Mouse (Mus musculus): ENCODE results near the gene Scamp4.
"Not testable (repeated sequence)": the region's sequence is repeated elsewhere in the genome, so short reads cannot be mapped to it uniquely, and the experiment has no call there.

The Scamp4 gene

DNA sequence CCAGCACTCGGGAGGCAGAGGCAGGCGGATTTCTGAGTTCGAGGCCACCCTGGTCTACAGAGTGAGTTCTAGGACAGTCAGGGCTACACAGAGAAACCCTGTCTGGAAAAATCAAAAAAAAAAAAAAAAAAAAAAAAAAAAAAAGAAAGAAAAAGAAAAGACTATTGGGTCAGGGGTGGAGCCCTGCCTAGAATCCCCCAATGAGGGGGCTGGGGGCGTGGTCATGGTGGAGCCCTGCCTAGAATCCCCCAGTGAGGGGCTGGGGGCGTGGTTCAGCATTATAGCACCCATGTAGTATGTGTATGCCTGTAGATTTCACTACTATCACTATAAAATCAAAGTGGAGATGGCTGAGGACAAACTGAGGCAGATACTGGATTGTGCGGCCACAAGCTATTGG is 47.2 kb downstream of the Scamp4 start:
- not testable (repeated sequence) for DNase-seq (ENCODE audit: extremely low spot score, low read depth, low spot score)

GRCm38 (mm10) chr10:80650392-80650791 is 47.7 kb downstream of the Scamp4 start:
- no peak for DNase-seq (ENCODE audit: extremely low spot score, low read depth, low spot score)

DNA sequence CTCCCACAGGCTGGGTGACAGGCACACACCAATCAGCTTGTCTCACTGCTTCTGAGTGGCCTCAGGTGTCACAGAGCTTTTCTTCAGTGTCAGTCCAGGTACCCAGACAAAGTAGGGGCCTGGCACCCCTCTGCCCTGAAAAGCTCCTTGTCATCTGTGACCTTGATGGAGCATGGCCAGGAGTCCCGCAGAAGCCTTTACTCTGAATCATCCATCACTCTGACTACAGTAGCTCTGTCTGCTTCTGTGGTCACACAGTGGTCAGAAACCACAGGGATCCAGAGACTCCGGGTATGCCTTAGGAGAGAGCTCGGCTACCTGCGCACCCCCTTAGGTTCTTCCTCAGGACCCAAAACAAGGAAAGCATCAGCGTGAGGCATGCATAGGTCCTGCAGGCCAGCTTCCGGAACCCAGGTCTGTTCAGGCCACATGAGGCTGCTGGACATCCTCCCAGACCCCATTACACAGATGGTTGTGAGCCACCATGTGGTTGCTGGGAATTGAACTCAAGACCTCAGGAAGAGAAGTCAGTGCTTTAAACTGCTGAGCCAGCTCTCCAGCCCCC is 50.6 kb downstream of the Scamp4 start:
- DNase-seq (ENCODE audit: extremely low spot score, low read depth, low spot score), result no peak

GRCm38 (mm10) chr10:80654866-80655265 is 52.2 kb downstream of the Scamp4 start:
- no peak for DNase-seq (ENCODE audit: extremely low spot score, low read depth, low spot score)

DNA sequence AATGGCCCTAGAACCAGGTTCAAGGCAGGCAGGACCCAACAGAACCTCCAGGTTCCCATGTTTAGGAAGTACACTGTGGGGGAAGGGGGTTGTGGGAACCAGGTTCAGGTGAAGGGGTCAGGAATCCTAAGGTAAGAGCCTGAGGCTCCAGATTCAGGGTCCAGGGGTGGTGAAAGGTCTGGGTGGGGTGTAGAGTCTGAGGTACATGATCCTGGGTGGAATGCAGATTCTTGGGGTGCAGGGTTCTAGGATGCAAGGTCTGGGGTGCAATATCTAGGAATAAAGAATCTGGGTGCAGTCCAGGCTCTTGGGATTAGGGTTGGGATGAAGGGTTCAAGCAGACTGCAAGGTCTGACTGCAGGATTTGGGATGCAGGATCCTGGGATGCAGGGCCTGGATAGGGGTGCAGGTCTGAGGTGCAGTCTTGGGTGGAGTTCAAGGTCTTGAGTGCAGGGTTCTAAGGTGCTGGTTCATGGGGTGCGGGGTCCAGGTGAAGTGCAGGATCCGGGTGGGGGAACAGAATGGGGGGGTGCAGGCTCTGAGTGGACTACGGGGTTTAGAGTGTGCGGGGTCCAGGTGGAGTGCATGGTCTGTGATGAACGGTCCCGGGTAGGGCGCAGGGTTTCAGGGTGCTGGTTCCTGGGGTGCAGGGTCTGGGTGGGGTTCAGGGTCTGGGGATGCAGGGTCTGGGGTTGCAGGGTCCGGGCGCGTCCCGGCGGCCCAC is 52.9 kb downstream of the Scamp4 start:
- no peak for DNase-seq (ENCODE audit: extremely low spot score, low read depth, low spot score)

DNA sequence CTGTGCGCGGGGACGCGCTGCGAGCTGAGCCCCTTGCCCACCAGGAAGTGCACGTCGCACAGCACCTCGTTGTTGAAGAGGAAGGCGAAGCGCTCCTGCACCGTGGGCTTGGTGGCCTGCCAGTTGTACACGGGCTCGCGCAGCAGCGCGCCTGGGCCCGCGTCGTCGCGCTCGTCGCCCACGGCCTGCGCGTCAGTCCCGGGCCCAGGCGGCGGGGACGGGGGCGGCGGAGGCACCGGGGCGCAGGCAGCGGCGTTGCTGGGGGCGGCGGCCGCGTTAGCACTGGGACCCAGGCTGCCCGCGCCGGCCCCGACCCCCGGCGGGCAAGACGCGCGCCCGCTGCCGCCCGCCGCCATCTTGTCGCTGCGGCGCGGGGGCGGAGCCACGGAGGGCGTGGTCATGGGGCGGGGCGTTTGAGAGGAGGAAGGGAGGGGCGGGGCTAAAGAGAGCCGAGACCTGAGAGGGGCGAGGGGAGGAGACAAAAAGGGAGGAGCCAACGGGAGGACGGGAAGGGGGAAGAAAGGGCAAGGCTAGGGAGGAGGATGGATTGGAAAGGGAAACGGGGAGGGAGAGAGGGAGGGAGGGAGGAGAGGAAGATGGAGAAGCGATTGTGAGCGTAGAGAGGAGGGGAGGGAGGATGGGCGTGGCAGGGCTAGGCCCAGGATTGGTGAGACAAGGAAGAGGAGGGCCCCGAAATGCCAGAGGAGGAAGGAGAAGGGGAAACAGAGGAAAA is 53.6 kb downstream of the Scamp4 start:
- DNase-seq (ENCODE audit: extremely low spot score, low read depth, low spot score), result peak; percentile 98

GRCm38 (mm10) chr10:80656863-80657623 is 54.4 kb downstream of the Scamp4 start, which contains the start of gene Btbd2:
Gene Btbd2 (minus strand): TSS chr10:80657071.
- DNase-seq (ENCODE audit: extremely low spot score, low read depth, low spot score), result no peak

DNA sequence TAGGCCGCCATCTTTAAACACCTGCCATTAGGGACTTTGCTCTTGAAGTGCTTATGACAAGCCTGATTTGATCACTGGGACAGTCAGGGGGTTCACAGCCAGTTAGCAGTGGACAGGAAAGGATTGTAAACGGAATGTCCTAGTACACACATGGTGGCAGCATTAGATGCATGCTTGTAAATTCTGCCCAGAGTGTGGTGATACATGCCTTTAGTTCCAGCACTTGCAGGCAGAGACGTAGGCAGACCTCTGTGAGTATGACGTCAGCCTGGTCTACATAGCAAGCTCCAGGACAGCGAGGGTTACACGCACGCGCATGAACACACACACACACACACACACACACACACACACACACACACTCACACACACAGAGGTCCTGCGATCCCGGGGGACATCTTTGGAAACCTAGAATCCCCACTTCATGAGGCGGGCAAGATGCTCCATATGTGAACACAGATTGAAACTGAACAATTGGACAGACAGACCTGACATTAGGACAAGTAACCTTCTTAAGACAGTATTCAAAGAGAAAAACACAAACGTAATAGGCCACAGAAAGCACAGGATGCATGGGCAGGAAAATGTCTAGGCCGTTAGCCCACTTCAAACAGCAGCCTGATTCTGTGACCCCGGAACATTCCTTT is 55.6 kb downstream of the Scamp4 start:
- no peak for DNase-seq (ENCODE audit: extremely low spot score, low read depth, low spot score)

DNA sequence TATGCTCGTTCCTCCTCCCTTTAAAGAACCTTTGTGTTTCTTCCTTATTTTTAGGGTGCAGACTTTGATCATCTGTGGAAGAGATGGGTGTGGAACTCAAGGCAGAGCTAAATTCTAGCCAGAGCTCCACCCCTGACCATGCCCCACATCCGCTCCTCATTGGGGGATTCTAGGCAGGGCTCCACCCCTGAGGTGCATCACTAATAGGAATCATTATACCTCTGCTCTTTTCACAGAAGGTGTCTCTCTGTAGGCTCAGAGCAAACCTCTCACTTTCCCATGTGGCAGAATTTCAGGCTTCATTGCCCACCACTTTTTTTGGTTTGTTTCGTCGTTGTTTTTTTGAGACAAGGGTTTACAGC is 56.1 kb downstream of the Scamp4 start:
- no peak for DNase-seq (ENCODE audit: extremely low spot score, low read depth, low spot score)

- DNase-seq (ENCODE audit: extremely low spot score, low read depth, low spot score), result no peak
Observed at GRCm38 (mm10) chr10:80659213-80659612, 56.5 kb downstream of the Scamp4 start.

GRCm38 (mm10) chr10:80661149-80661548 is 58.5 kb downstream of the Scamp4 start:
- DNase-seq (ENCODE audit: extremely low spot score, low read depth, low spot score), result no peak

GRCm38 (mm10) chr10:80663485-80664196 is 61.0 kb downstream of the Scamp4 start:
- DNase-seq (ENCODE audit: extremely low spot score, low read depth, low spot score), result no peak

DNA sequence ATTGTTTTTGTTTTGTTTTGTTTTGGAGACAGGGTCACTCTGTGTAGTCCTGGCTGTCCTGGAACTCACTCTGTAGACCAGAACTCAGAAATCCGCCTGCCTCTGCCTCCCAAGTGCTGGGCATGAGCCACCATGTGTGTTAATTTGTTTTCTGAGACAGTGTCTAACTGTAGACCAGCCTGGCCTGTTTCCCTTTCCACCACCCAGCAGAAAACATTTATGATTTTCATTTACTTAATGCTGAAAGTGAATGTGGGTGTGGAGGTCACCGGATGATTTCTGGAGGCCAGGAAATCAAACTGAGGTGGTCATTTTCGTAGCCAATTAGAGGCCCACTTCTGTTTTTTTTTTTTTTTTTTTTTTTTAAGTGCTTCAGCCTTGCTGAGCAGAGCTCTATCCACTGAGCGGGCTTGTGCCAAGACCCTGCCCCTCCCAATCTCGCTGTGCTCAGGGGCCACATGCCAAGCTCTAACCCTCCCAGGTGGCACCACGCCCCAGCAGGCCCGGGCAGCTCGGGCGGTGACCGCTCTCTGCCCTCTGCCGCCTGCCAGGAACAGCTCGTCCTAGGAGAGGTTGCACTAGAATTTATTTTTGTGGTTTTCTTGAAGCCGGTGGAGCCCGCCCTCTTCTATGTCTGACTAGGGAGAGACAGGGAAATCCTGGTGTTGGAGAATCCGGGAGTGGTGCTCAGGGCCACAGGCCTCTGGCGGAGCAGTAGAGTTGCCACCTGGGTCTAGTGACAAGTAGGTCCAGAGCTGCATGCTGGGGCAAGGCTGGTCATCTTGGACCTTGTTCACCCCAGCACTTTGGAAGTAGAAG is 61.7 kb downstream of the Scamp4 start:
- DNase-seq (ENCODE audit: extremely low spot score, low read depth, low spot score), result no peak

DNA sequence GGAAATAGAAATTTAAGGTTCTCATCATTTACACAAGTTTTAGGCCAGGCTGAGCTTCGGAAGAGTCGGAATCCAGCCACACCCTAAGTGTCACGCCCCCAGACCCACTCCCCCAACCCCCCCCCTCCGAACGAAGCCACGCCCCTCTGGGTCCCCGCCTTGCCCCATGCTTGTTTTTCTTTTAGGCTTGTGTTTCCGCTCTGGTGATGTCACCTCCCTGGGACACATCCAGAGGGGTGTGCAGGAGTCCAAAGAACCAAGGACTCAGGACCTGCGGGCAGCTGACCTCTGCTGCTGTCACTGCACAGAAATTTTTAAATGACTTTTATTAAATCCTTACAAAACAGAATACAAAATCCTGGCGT is 62.3 kb downstream of the Scamp4 start:
- DNase-seq (ENCODE audit: extremely low spot score, low read depth, low spot score), result no peak
